Mouse (Mus musculus) spleen, adult 18-20 months (tissue): ENCODE measurements around the gene Acp2.

ENCODE experiments used
- DNase-seq, 2 experiments: peaks; one replicate each; pipeline ENCODE4 v3.0.0; 2022; ENCODE audit warnings: mixed read lengths in 2 of 2

Gene Acp2

DNA sequence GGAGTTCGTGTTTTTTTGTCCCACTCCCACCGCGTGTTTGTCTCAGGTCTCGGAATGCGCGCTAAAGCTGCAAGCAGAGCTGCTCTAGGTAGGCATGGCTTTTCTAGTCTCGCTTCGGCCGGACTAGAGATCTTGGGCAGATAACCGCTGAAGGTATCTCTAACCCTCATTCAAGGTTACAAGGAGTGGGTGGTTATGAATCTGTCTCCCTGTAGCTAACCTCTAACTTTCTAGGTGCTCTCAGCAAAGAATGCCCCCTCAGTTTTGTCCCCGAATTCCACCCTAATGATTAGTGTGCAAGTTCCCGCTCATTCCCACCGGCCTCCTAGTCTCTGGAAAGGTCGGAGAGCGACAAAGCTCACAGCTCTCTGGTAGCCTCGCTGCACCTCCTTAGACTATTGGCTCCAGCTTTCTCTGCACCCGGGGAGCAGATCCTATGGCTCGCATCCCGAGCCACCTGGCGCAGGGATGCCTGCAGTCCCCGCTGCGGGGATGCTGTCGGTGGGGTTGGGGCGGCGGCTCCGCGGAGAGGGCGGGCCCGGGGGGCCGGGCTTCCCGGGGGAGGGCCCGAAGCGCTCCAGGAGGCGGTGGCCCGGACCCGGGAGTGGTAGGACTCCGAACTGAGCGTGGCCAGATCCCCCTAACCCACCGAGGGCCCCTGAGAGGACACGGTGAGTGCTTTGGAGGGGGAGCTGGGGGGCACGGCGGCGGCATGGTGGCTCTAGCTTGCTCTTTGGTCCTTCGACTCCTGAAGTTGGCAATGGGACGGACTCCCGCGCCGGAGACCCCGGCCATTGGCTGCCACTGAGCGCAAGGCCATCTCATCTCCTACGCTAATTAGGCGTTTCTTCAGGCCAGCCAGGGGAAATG, 53.8 kb downstream of the Acp2 start:
- DNase-seq: peak in 1 of 2 experiments; percentile 52

DNA sequence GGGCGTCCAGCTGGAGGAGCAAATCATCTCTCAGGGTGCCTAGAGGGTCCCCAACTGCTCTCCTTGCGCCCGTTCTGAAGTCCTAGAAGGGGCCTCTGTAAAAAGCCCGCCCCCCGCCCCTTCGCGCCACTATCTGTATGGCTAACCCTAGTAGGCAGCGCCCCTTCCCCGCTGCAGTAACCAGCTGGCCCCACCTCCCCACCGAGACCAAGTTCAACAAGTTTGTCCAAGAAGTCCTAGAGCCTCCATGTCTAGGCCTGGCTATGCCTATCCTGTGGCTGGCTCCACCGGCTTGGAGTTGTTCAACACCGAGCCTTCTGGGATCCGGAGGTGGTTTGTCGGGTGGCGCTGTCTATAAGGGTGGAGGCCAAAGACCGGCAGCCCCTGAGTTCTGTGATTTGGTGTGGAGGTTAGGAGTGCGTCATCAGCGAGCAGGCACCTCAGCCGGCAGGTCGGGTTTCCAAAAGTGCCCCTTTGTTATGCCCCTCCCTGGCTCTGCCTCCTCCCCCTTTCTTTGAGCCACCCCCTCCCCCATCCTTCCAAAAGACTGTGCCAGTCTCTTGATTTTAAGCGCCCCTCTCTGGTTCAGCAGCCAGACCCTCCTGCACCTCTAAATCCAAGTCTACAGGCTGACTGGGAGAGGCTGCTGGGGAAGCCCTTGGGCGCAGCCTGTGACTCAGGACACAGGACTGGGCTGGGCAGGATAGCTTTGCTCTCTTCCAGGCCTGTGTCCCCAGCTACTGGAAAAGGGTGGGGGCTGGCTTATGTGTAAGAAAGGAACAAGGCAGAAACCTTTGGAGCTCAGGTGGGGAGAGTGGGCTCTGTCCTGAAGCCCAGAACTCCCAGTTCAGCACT, 54.7 kb downstream of the Acp2 start:
- no peak for DNase-seq

DNA sequence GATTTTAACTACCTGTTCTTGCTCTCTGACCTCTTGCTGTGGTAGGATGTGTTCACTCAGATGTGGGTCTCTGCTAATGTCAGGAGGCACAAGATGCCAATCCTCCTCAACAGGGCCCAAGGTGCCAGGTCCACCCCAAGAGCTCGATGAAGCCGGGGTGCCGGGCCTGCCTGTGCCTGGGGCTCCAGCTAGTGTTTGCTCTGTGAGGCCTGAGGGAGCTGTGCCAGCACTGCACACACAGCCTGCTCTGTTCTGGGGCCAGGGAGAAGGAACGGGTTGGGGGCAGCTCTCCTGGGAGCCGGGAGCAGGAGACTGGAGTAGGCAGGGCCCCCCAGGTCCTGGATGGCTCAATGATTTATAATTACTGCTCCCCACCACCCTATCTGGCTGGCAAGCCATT, 55.4 kb downstream of the Acp2 start:
- DNase-seq: no peak

DNA sequence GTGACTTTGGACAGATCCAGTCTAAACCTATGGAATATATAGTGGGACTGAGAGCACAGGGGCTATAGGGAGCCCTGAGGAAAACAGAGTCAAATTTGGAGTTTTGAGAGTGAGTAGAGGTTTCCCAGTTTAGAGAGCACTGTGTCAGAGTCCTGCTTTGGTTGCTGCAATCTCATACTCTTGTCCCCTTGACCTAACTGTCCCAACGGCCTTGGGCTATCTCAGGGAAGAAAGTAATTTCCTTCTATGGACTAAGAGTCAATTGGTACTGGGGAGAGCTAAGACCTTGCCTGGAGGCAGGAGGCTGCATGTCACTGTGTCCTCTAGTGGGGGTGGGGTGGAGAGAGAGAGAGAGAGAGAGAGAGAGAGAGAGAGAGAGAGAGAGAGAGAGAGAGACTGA, 56.1 kb downstream of the Acp2 start:
- DNase-seq: no peak

- DNase-seq: no peak
Observed at GRCm38 (mm10) chr2:91259493-91259892, 56.8 kb downstream of the Acp2 start.
